Mouse (Mus musculus): ENCODE results near the gene Olfr141. TPM values are rescaled to one million over a fixed set of nuclear protein-coding genes. Genes with fewer than 3 reads are reported as not detected.

Olfr141 gene
- not detected for total RNA-seq (2021)

DNA sequence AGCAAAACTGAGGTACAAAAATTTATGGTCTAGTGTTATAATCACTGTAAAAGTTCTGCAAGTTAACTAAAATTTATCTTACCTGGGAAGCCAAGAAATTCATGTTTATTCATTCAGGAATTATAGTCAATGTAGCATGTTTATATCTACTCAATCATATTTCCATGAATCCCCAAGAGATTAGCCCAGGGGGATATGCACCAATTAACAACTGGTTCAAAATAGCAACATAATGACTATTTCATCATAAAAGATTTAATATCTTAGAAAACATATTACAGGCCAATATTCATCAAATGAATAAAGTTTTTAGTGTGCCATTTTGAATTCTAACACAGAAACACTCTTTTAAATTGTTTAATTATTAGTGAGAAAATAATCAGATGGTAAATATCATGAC lies at the start of gene Olfr141:
Gene Olfr141 (minus strand): TSS at position 101 of the 400 bp plus-strand sequence.
- DNase-seq = no peak

DNA sequence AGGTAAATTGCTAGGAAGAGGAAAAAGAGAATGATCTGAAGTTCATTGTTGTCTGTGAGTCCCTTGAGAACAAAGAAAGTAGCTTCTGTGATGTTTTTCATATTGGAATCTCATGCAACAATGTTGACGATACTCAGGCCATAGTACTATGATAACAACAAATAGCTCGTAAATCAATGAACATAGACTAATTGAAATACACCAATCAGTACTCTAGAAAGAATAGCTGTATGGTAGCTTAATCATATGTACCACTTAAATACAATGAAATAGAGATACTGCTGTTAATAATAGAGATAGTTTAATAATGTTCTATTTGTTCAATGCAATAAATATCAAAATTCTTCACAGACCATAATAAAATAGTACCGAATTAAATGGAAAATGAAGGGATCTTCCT lies 41.8 kb upstream of the Olfr141 start, which contains the start of gene Olfr1095:
Gene Olfr1095 (minus strand): TSS at position 101 of the 400 bp plus-strand sequence.
- DNase-seq = no peak

DNA sequence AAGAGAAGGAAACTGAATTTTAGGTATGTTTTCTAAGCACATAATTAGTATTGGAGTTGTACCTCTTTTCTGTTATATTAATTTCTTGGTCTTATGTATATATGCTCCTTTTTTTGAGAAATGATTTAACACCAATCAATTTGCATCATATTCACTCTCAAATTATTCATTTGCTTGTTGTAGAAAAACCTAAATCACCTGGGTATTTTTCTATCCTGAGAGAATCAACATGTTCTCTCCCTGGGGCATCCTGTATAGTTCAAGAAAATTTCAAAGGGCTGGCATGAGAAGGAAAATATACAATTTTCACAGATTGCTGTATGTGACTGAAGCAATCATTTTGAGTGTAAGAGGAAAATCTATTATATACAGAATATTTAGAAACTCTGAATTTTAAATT lies 14.5 kb upstream of the Olfr141 start, which contains the start of gene Olfr1094:
Gene Olfr1094 (plus strand): TSS at position 301 of the 400 bp plus-strand sequence.
- DNase-seq = no peak

DNA sequence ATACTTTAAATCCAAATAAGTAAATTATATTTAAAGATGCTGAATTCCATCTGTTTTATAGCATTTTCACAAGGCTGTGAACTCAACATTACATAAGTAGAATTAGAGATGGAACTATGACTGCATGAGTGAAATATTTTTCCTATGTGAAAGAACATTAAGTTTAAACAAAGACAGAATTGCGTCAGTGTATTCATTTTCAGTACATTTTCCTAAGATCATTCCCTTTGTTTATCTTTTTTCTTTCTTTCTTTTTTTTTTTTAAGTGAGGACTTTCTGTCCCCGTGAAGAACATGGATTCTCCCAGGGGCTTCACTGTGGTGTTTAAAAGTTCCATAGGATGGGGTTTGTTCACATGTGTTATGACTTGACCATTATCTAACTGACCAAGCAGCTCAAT lies 27.6 kb downstream of the Olfr141 start, which contains the start of gene Olfr1093:
Gene Olfr1093 (plus strand): TSS at position 301 of the 400 bp plus-strand sequence.
- DNase-seq = no peak

DNA sequence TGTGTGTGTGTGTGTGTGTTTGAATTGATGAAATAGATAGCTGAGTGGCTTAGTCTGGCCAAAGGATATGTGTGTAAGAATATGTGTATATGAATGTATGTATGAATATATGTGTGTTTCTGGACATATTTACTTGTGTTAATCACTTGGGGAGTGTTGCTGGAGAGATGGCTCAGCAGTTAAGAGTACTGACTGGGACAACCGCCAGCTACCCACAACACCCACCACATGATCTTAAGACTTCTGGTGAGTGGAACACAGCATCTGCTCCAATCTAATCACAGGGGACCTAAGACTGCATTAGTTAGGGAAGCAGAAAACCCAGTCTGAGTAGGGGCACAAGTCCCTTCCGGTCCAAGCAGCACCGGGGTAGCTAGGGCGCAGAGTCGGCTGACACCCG lies 48.8 kb downstream of the Olfr141 start:
- DNase-seq = no peak

DNA sequence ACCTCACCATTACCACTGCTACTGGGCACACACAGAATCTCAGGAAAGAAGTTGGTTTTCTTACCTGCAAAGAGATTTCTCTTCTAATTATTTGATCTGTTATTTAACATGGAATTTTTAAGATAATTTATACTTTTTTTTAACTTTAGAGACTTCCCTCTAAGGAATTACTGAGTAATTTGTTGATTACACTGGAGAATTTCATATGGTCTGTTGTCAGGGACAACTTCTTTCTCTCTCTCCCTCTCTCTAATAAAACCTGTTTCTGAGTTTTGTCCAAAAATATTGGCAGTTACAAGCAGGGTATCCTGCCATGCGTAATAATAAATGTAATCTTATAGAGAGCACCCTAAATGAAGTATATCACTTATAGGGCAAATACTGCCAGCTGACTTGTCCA lies 50.9 kb downstream of the Olfr141 start, which contains the start of gene Olfr1090:
Gene Olfr1090 (minus strand): TSS at position 101 of the 400 bp plus-strand sequence.
- no peak for DNase-seq

Other genes with a start within 250 kb of the Olfr141 start
- not detected for gene Olfr1082, start 211.1 kb downstream of the Olfr141 start, total RNA-seq (2021)
- gene Olfr1084, start 170.3 kb downstream of the Olfr141 start, total RNA-seq (2021) = not detected
- not detected for gene Olfr1085, start 148.0 kb downstream of the Olfr141 start, total RNA-seq (2021)
- gene Olfr1086, start 129.9 kb downstream of the Olfr141 start, total RNA-seq (2021) = not detected
- not detected for gene Olfr1087, start 111.6 kb downstream of the Olfr141 start, total RNA-seq (2021)
- gene Olfr1089, start 76.3 kb downstream of the Olfr141 start, total RNA-seq (2021) = not detected
- gene Olfr1090, start 51.0 kb downstream of the Olfr141 start, total RNA-seq (2021) = not detected
- gene Olfr1093, start 27.5 kb downstream of the Olfr141 start, total RNA-seq (2021) = not detected
- gene Olfr1094, start 14.6 kb upstream of the Olfr141 start, total RNA-seq (2021) = not detected
- not detected for gene Olfr1095, start 41.7 kb upstream of the Olfr141 start, total RNA-seq (2021)
- gene Gm13723, start 64.8 kb upstream of the Olfr141 start, total RNA-seq (2021) = not detected
- gene Olfr1097, start 82.2 kb upstream of the Olfr141 start, total RNA-seq (2021) = not detected
- not detected for gene Olfr1098, start 114.5 kb upstream of the Olfr141 start, total RNA-seq (2021)
- gene Olfr1099, start 150.7 kb upstream of the Olfr141 start, total RNA-seq (2021) = not detected
- gene Olfr1100, start 169.9 kb upstream of the Olfr141 start, total RNA-seq (2021) = not detected
- gene Olfr1101, start 181.2 kb upstream of the Olfr141 start, total RNA-seq (2021) = not detected
- not detected for gene Olfr1102, start 188.4 kb upstream of the Olfr141 start, total RNA-seq (2021)
- not detected for gene Olfr1104, start 217.1 kb upstream of the Olfr141 start, total RNA-seq (2021)
- not detected for gene Olfr1105, start 226.5 kb upstream of the Olfr141 start, total RNA-seq (2021)
- not detected for gene Olfr1106, start 242.3 kb upstream of the Olfr141 start, total RNA-seq (2021)

All from heart, postnatal 4 days (tissue).